8 mouse cellular contexts compared by ENCODE assay signal in genomic region chr9:56636766-56637402, GRCm38 (mm10).
DNase-seq lines count a peak whose midpoint lies in the region; ATAC-seq and TF ChIP-seq lines count a peak whose summit lies in the region.

No protein-coding gene starts in this region.

- ATAC-seq in liver, embryonic 13.5 days (ENCODE audit: low read depth) = no peak
- ATAC-seq in liver, postnatal 0 days = no peak
- ATAC-seq in forebrain, embryonic 15.5 days (replicated peaks) = no peak
- ATAC-seq in neural tube, embryonic 13.5 days (ENCODE audit: low read depth) = no peak

- H3K27me3 ChIP-seq in heart, embryonic 10.5 days (ENCODE audit: insufficient read depth, poor library complexity, severe bottlenecking) = peaks cover 100% of the 10 kb centered on the region
- H3K27me3 ChIP-seq in liver, embryonic 13.5 days = peaks cover 82% of the 10 kb centered on the region
- peaks cover 51% of the 10 kb centered on the region for H3K27me3 ChIP-seq in liver, postnatal 0 days (ENCODE audit: insufficient read depth, low read length)
- H3K27me3 ChIP-seq in forebrain, embryonic 15.5 days = peaks cover 51% of the 10 kb centered on the region
- H3K27me3 ChIP-seq in neural tube, embryonic 13.5 days = peaks cover 31% of the 10 kb centered on the region

- H3K4me1 ChIP-seq in heart, embryonic 10.5 days = peaks cover 36% of the 10 kb centered on the region
- peaks cover 5% of the 10 kb centered on the region; the same call in 1 of the 2 replicates for H3K4me1 ChIP-seq in liver, embryonic 13.5 days (replicated peaks)
- H3K4me1 ChIP-seq in liver, postnatal 0 days (ENCODE audit: insufficient read depth) = peaks cover 7% of the 10 kb centered on the region; the same call in 1 of the 2 replicates
- H3K4me1 ChIP-seq in forebrain, embryonic 15.5 days = peaks cover 57% of the 10 kb centered on the region
- peaks cover 70% of the 10 kb centered on the region for H3K4me1 ChIP-seq in neural tube, embryonic 13.5 days (replicated peaks)

- H3K27ac ChIP-seq in heart, embryonic 10.5 days = no peak overlapping the region
- H3K27ac ChIP-seq in liver, embryonic 13.5 days = no peak overlapping the region
- no peak overlapping the region for H3K27ac ChIP-seq in liver, postnatal 0 days (ENCODE audit: low read depth)
- no peak overlapping the region; the same call in 1 of the 2 replicates for H3K27ac ChIP-seq in forebrain, embryonic 15.5 days (replicated peaks)
- H3K27ac ChIP-seq in neural tube, embryonic 13.5 days (replicated peaks) = no peak overlapping the region

- H3K36me3 ChIP-seq in heart, embryonic 10.5 days = no peaks in the 10 kb centered on the region
- no peaks in the 10 kb centered on the region for H3K36me3 ChIP-seq in liver, embryonic 13.5 days
- no peaks in the 10 kb centered on the region for H3K36me3 ChIP-seq in liver, postnatal 0 days (replicated peaks; ENCODE audit: insufficient read depth, low read length)
- no peaks in the 10 kb centered on the region for H3K36me3 ChIP-seq in forebrain, embryonic 15.5 days
- no peaks in the 10 kb centered on the region for H3K36me3 ChIP-seq in neural tube, embryonic 13.5 days

- no peak for TF ChIP-seq EP300 in liver, postnatal 0 days (IDR thresholded peaks at IDR 0.05; ENCODE audit: low read depth)

- no peaks in the 10 kb centered on the region for H3K9me3 ChIP-seq in heart, embryonic 10.5 days
- H3K9me3 ChIP-seq in liver, embryonic 13.5 days (replicated peaks) = no peaks in the 10 kb centered on the region
- H3K9me3 ChIP-seq in liver, postnatal 0 days (ENCODE audit: low read length) = no peaks in the 10 kb centered on the region
- no peaks in the 10 kb centered on the region for H3K9me3 ChIP-seq in forebrain, embryonic 15.5 days
- no peaks in the 10 kb centered on the region for H3K9me3 ChIP-seq in neural tube, embryonic 13.5 days

- DNase-seq in heart, embryonic 10.5 days (ENCODE audit: low spot score) = no peak
- no peak for DNase-seq in heart, postnatal 4 days
- DNase-seq in liver, embryonic 13.5 days = no peak
- DNase-seq in liver, postnatal 0 days = no peak
- DNase-seq in urinary bladder, postnatal 36 days (ENCODE audit: low spot score in 2 of 2) = no peak
- no peak for DNase-seq in ovary, postnatal 14 days (ENCODE audit: low spot score)

- WGBS in heart, embryonic 10.5 days = 41% methylated on average over 11 of the region's 11 CpGs
- 38% methylated on average over 11 of the region's 11 CpGs for WGBS in liver, embryonic 13.5 days (ENCODE audit: insufficient replicate concordance)
- WGBS in liver, postnatal 0 days (ENCODE audit: insufficient replicate concordance) = 44% methylated on average over 11 of the region's 11 CpGs
- 41% methylated on average over 11 of the region's 11 CpGs for WGBS in forebrain, embryonic 15.5 days
- 37% methylated on average over 11 of the region's 11 CpGs for WGBS in neural tube, embryonic 13.5 days

- 0 out of 2 replicates have a peak overlapping the region, but pooled peaks have one; percentile 14 for H3K4me2 ChIP-seq in liver, embryonic 13.5 days
- H3K4me2 ChIP-seq in liver, postnatal 0 days (ENCODE audit: low read depth, low read length) = no peak overlapping the region
- H3K4me2 ChIP-seq in forebrain, embryonic 15.5 days (replicated peaks) = peak overlapping the region; percentile 95; the same call in 1 of the 2 replicates
- peak overlapping the region; percentile 41; the same call in 1 of the 2 replicates for H3K4me2 ChIP-seq in neural tube, embryonic 13.5 days

- TF ChIP-seq CTCF in liver, postnatal 0 days (IDR thresholded peaks at IDR 0.05; ENCODE audit: low read depth) = no peak

- peak overlapping the region; percentile 47 for H3K4me3 ChIP-seq in heart, embryonic 10.5 days
- no peak overlapping the region for H3K4me3 ChIP-seq in liver, embryonic 13.5 days (replicated peaks)
- H3K4me3 ChIP-seq in liver, postnatal 0 days (ENCODE audit: low read depth, low read length) = no peak overlapping the region
- H3K4me3 ChIP-seq in forebrain, embryonic 15.5 days = peak overlapping the region; percentile 10; the same call in 1 of the 2 replicates
- no peak overlapping the region for H3K4me3 ChIP-seq in neural tube, embryonic 13.5 days

- H3K9ac ChIP-seq in liver, embryonic 13.5 days = no peak overlapping the region
- no peak overlapping the region for H3K9ac ChIP-seq in liver, postnatal 0 days (replicated peaks)
- no peak overlapping the region for H3K9ac ChIP-seq in forebrain, embryonic 15.5 days (replicated peaks)
- no peak overlapping the region for H3K9ac ChIP-seq in neural tube, embryonic 13.5 days

Comparison
In these comparisons a context has a peak if more than half of its experiments do, and no peak if none do; other contexts are left out.
1. H3K4me3 ChIP-seq: peak in heart, embryonic 10.5 days (single experiment) and forebrain, embryonic 15.5 days (single experiment); none in liver, embryonic 13.5 days (single experiment), liver, postnatal 0 days (single experiment) and neural tube, embryonic 13.5 days (single experiment).